Mouse (Mus musculus): ENCODE measurements around the gene Pdx1. TPM values are rescaled to one million over a fixed set of nuclear protein-coding genes. Genes with fewer than 3 reads are reported as not detected.

Gene Pdx1
- polyA plus RNA-seq, 1 experiment from 2014 or later = not detected

- no peak overlapping the region for H3K9ac ChIP-seq
- no peak overlapping the region; the same call in 1 of the 2 replicates for H3K4me3 ChIP-seq
- H3K4me1 ChIP-seq = no peaks in the 10 kb centered on the region
- H3K27me3 ChIP-seq = peaks cover 98% of the 10 kb centered on the region
- no peak for ATAC-seq
- no peak overlapping the region for H3K27ac ChIP-seq
- WGBS = 1% methylated on average over 29 of the region's 29 CpGs
- no peaks in the 10 kb centered on the region for H3K9me3 ChIP-seq (replicated peaks)
- no peaks in the 10 kb centered on the region for H3K36me3 ChIP-seq (ENCODE audit: poor library complexity, severe bottlenecking)
- H3K4me2 ChIP-seq = no peak overlapping the region
Measured at GRCm38 (mm10) chr5:147270673-147271655, 1.2 kb downstream of the Pdx1 start.

GRCm38 (mm10) chr5:147272046-147272807 is 2.5 kb downstream of the Pdx1 start:
- no peak overlapping the region for H3K9ac ChIP-seq
- H3K4me1 ChIP-seq = no peaks in the 10 kb centered on the region
- no peak overlapping the region for H3K4me3 ChIP-seq
- WGBS = 4% methylated on average over 12 of the region's 12 CpGs
- no peak for ATAC-seq
- no peaks in the 10 kb centered on the region for H3K36me3 ChIP-seq (ENCODE audit: poor library complexity, severe bottlenecking)
- peaks cover 98% of the 10 kb centered on the region for H3K27me3 ChIP-seq
- H3K9me3 ChIP-seq (replicated peaks) = no peaks in the 10 kb centered on the region
- no peak overlapping the region for H3K27ac ChIP-seq
- no peak overlapping the region for H3K4me2 ChIP-seq

- Histone ChIP-seq H3K4me3 (no peak overlapping the region), H3K27ac (no peak overlapping the region), H3K27me3 (peaks cover 98% of the 10 kb centered on the region), H3K9ac (no peak overlapping the region), H3K36me3 (ENCODE audit: poor library complexity, severe bottlenecking) (no peaks in the 10 kb centered on the region), H3K4me2 (no peak overlapping the region), H3K9me3 (replicated peaks) (no peaks in the 10 kb centered on the region), H3K4me1 (no peaks in the 10 kb centered on the region)
- 1% methylated on average over 10 of the region's 10 CpGs for WGBS
- ATAC-seq = no peak
Measured at GRCm38 (mm10) chr5:147272808-147273345, 3.1 kb downstream of the Pdx1 start.

- Histone ChIP-seq H3K9me3 (replicated peaks) (no peaks in the 10 kb centered on the region), H3K4me2 (no peak overlapping the region), H3K36me3 (ENCODE audit: poor library complexity, severe bottlenecking) (no peaks in the 10 kb centered on the region), H3K27ac (no peak overlapping the region), H3K9ac (no peak overlapping the region), H3K27me3 (peaks cover 98% of the 10 kb centered on the region), H3K4me3 (no peak overlapping the region), H3K4me1 (no peaks in the 10 kb centered on the region)
- WGBS = 1% methylated on average over 48 of the region's 48 CpGs
- no peak for ATAC-seq
Measured at GRCm38 (mm10) chr5:147274174-147275141, 4.7 kb downstream of the Pdx1 start.

- Histone ChIP-seq H3K9me3 (replicated peaks) (no peaks in the 10 kb centered on the region), H3K27me3 (peaks cover 98% of the 10 kb centered on the region), H3K9ac (no peak overlapping the region), H3K4me1 (no peaks in the 10 kb centered on the region), H3K4me3 (no peak overlapping the region), H3K4me2 (no peak overlapping the region), H3K36me3 (ENCODE audit: poor library complexity, severe bottlenecking) (no peaks in the 10 kb centered on the region), H3K27ac (no peak overlapping the region)
- no peak for ATAC-seq
- 16% methylated on average over 3 of the region's 3 CpGs for WGBS
Measured at GRCm38 (mm10) chr5:147275761-147276160, 6.0 kb downstream of the Pdx1 start.

- no peak overlapping the region for H3K27ac ChIP-seq
- peaks cover 97% of the 10 kb centered on the region for H3K27me3 ChIP-seq
- no peak overlapping the region for H3K9ac ChIP-seq
- H3K4me2 ChIP-seq = no peak overlapping the region
- ATAC-seq = no peak
- 2% methylated on average over 18 of the region's 18 CpGs for WGBS
- H3K9me3 ChIP-seq (replicated peaks) = no peaks in the 10 kb centered on the region
- no peak overlapping the region for H3K4me3 ChIP-seq
- no peaks in the 10 kb centered on the region for H3K4me1 ChIP-seq
- no peaks in the 10 kb centered on the region for H3K36me3 ChIP-seq (ENCODE audit: poor library complexity, severe bottlenecking)
Measured at GRCm38 (mm10) chr5:147276701-147277546, 7.2 kb downstream of the Pdx1 start.

GRCm38 (mm10) chr5:147277547-147277925 is 7.8 kb downstream of the Pdx1 start:
- no peak for ATAC-seq
- Histone ChIP-seq H3K4me1 (no peaks in the 10 kb centered on the region), H3K27ac (no peak overlapping the region), H3K4me2 (no peak overlapping the region), H3K27me3 (peaks cover 97% of the 10 kb centered on the region), H3K4me3 (no peak overlapping the region), H3K9me3 (replicated peaks) (no peaks in the 10 kb centered on the region), H3K36me3 (ENCODE audit: poor library complexity, severe bottlenecking) (no peaks in the 10 kb centered on the region), H3K9ac (no peak overlapping the region)
- 2% methylated on average over 13 of the region's 13 CpGs for WGBS

- 75% methylated on average over 4 of the region's 4 CpGs for WGBS
- H3K9me3 ChIP-seq (replicated peaks) = no peaks in the 10 kb centered on the region
Measured at GRCm38 (mm10) chr5:147284365-147284764, 14.6 kb downstream of the Pdx1 start.

GRCm38 (mm10) chr5:147291764-147292505 is 22.2 kb downstream of the Pdx1 start:
- no peak overlapping the region for H3K4me3 ChIP-seq
- no peak for ATAC-seq
- no peak overlapping the region for H3K9ac ChIP-seq
- H3K9me3 ChIP-seq (replicated peaks) = no peaks in the 10 kb centered on the region
- no peak overlapping the region for H3K27ac ChIP-seq
- WGBS = 44% methylated on average over 16 of the region's 16 CpGs
- peaks cover 76% of the 10 kb centered on the region for H3K27me3 ChIP-seq
- no peaks in the 10 kb centered on the region for H3K4me1 ChIP-seq
- H3K4me2 ChIP-seq = no peak overlapping the region
- H3K36me3 ChIP-seq (ENCODE audit: poor library complexity, severe bottlenecking) = no peaks in the 10 kb centered on the region

More at GRCm38 (mm10) chr5:147284365-147284764, 14.6 kb downstream of the Pdx1 start:
- Histone ChIP-seq H3K9ac (no peak overlapping the region), H3K27ac (no peak overlapping the region), H3K27me3 (peaks cover 78% of the 10 kb centered on the region), H3K4me3 (no peak overlapping the region), H3K4me1 (no peaks in the 10 kb centered on the region), H3K4me2 (no peak overlapping the region), H3K36me3 (ENCODE audit: poor library complexity, severe bottlenecking) (no peaks in the 10 kb centered on the region)
- ATAC-seq = no peak

GRCm38 (mm10) chr5:147292506-147293120 is 22.9 kb downstream of the Pdx1 start:
- H3K4me3 ChIP-seq = no peak overlapping the region
- H3K27ac ChIP-seq = no peak overlapping the region
- H3K9ac ChIP-seq = no peak overlapping the region
- H3K4me1 ChIP-seq = no peaks in the 10 kb centered on the region
- H3K27me3 ChIP-seq = peaks cover 76% of the 10 kb centered on the region
- no peak for ATAC-seq
- 47% methylated on average over 13 of the region's 13 CpGs for WGBS
- H3K4me2 ChIP-seq = no peak overlapping the region
- no peaks in the 10 kb centered on the region for H3K9me3 ChIP-seq (replicated peaks)
- H3K36me3 ChIP-seq (ENCODE audit: poor library complexity, severe bottlenecking) = no peaks in the 10 kb centered on the region
